Mouse (Mus musculus): ENCODE data around the gene B3galt1.

Gene B3galt1

DNA sequence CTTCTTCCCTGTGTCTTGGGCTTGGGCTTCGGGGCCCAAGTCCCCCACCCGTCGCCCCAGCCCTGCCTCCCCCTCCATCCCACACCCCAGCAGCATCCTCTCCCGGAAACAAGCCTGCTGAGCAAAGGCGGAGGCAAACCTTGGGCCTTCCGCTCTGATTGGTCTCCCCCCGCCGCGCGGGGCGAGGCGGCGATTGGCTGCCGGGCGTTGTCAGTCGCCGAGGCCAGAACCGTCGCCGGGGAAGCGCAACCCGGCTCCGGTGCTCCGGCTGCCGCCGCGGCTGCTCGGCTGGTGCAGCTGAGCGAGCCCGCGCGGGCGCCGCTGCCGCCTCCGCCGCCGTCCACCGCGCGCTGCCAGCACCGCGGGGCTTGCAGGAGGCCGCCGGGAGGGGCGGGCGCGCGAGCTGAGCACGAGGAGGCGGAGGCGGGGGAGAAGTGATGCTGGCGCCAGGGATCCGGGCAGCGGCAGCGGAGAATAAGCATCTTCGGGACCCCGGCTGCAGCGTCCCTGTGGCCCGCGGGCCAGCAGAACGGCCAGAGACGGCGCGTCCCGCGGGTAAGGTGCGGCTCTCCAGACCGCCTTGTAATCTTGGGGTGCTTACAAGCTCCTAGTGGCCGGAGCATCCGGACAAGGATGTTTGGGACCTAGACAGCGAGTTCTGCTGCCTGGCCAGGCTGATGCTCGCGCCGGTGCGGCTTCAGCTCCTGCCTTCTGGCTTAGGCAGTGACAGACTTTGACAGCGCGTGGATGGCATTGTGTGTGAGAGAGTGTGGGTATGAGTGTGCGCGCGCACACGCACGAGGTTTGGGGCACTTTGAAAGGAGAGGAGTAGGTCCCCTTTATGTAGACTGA lies at the start of gene B3galt1:
Gene B3galt1, plus strand, starts transcription at position 392 of the 852 bp plus-strand sequence.
- peak; percentile 59 for DNase-seq

DNA sequence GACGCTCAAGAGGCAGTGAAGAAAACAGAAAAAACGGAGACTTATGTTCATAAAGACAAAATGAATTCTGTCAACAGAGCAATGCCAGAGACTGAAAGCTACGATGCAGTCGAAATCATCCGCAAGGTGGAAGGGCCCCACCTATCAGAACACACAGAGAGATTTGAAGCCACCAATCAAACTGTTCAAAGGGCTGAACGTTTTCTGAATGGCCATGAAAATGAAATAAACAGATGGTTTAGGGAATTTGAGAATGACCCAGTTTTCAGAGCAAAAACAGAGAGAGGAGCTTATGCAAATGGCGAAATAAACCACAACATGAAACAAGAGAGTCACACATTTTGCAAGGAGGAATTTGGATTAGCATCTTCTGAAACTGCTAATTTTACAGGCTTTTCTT lies 49.3 kb upstream of the B3galt1 start:
- no peak for DNase-seq

- no peak for DNase-seq
Measured at GRCm38 (mm10) chr2:67535347-67535746, 30.3 kb upstream of the B3galt1 start.

- DNase-seq, result no peak
Measured at GRCm38 (mm10) chr2:67539426-67539825, 26.2 kb upstream of the B3galt1 start.

DNA sequence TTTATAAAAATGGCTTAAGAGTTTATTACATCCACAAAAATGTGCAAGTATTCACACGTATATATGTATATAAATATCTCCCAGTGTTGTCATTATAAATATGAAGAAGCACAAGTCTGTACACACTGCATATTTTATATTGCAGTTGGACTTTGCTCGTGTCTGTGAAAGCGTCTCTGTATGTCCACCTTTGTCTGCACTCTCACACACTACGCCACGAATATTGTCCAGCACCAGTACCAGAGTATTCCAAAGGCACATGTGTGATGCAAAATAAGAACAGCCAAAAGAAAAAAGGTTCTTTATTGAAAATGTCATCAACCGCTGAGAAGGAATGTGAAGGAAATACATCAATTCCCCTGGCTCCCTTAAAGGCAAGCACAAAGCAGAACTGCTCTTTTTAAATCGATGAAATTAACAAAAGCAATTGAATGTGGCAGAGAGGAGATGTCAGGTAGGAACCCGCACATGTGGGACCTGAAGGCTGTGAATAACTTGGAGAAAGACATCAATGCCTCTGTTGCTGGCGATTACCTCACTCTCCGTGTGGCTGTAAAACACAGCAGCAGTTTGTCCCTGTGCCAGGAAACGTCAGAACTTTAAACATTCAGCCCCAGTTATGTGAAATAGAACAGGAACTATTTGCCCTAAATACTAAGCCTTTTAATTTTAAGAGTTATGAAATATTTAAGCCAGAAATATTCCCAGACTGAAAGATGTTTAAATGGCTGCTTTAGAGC lies 23.5 kb upstream of the B3galt1 start:
- DNase-seq, result no peak

DNA sequence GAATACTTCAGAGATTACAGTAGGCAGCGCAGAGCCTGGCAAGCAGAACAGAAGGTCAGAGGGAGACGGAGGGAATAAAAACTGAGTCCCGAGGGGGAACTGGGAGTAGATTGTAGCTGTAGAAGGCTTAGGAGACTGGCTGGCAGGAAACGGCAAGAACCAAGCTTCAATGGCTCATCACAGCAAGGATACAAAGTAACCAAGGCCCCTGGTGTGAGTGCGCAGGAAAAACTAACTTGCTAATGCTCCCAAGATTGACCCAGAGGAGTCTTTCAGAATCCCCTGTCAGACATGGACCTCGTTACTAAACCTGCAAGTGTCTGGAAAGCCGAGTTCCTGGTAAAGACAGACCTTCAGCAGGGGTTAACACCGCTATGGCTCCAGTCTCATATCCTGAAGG lies 21.2 kb upstream of the B3galt1 start:
- no peak for DNase-seq

DNA sequence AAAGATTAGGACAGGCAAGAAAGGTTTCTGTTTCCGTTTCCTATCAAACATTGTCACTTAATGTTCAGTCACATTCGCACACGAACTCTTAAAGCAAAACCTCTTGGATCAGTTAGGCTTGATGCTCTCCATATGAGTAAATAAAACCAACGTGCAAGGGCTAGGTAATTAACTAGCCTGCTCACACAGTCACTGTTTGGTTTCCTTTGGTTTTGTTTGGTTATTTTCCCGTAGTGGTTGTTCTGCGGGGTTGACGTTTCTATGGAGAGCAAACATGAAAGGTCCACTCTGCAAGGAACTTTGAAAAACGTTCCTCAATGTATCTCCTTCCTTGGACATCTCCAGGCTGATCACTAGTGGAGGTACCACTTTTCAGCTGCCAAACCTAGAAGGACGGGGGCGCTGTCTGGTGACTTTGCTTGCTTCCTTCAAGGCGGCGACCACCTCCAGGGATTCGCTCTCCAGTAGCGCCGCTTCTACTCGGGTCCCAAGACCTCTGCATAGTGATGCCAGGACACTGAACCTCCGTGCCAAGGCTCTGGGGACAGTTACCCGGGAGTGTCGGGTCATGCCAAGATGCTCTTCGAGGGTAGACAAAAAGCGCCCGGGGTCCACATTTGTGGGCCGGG lies 706 bp upstream of the B3galt1 start:
- peak; percentile 15 for DNase-seq

DNA sequence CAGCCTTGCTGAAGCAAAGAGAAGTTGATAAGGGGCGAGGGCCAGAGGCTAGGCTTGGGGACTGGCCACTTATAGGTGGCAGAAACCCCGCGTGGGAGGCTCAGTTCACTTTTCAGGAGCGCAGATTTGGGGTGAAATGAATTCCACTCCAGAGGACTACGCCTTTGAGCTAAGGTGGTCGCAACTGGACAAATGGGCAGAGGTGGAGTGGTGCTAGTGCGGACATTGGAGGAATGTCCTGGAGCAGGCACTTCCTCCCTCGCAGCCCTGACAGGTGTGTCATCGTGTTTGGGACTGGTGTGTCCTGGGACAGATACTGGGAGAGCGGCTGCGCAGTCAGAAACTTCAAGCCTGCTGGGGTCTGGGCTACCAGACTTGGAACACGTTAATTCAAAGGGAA lies 895 bp downstream of the B3galt1 start:
- DNase-seq, result no peak

DNA sequence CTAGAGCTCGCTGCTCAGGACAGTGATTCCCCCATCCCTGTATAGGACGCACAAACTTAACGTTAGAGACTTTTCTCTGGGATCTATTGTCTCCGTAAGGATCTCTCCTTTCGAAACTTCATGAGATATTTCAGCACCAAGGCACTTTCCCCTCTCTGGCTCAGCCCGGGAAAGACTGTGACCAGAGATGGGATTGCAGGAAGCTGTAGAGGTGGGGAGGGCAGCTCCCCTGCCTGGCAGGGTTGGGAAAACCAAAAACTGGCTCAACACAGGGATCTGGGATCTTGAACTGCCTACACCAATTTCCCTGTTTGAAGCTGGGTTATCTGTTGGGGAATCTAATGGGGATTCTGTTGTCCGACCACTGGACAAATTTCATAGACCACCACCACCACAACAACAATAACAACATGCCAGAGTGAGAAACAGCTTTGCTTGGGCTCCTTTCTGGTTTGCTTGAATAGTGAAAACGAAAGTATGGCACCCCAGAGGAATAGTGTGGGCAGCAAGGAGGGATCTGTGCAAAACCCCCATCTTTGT lies 1.5 kb downstream of the B3galt1 start:
- DNase-seq, result no peak

DNA sequence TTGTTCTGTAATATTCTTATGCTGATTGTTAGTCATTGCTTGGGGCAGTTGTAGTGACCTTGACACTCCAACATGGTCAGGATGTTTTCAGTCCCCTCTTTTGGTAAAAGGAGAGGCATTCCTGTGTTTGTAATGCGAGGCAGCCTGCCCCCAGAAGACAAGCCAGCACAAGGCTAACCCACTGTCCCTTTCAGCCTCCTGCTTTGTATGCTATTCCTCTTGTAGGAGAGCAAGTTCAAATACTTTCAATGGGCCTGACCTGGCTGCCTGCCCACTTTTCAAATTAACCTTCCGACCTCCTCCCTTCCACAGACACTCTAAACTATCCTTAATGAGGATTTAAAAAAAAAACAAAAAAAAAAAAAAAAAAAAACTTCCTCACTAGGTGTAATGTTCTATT lies 11.0 kb downstream of the B3galt1 start:
- DNase-seq, result no peak

- no peak for DNase-seq
Measured at GRCm38 (mm10) chr2:67583091-67583490, 17.4 kb downstream of the B3galt1 start.

GRCm38 (mm10) chr2:67590408-67590807 lies 24.7 kb downstream of the B3galt1 start:
- DNase-seq, result no peak

- peak; percentile 20 for DNase-seq
Measured at GRCm38 (mm10) chr2:67591831-67592629, 26.4 kb downstream of the B3galt1 start.

- no peak for DNase-seq
Measured at GRCm38 (mm10) chr2:67622902-67623301, 57.2 kb downstream of the B3galt1 start.

GRCm38 (mm10) chr2:67627667-67628066 lies 62.0 kb downstream of the B3galt1 start:
- no peak for DNase-seq

- DNase-seq, result no peak
Measured at GRCm38 (mm10) chr2:67628289-67628688, 62.6 kb downstream of the B3galt1 start.

DNA sequence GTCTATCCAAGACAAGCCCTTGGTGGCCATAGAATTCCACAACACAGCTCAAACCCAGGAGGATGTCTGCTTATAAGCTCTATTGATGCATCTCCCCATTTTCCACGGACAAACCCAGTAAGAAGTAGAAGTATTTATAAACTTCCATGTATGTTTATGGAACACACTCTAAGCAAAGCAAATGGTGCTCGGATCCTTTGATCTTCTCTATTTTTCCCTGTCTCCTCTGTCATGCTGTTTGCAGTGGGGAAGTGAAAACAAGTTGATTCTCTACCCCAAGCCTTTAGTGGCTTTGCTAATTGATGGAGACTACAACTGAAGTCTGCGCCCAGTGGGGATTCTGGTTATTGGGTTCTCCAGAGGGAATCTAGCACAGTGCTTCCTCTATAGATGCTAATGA lies 89.2 kb downstream of the B3galt1 start:
- peak; percentile 7 for DNase-seq

DNA sequence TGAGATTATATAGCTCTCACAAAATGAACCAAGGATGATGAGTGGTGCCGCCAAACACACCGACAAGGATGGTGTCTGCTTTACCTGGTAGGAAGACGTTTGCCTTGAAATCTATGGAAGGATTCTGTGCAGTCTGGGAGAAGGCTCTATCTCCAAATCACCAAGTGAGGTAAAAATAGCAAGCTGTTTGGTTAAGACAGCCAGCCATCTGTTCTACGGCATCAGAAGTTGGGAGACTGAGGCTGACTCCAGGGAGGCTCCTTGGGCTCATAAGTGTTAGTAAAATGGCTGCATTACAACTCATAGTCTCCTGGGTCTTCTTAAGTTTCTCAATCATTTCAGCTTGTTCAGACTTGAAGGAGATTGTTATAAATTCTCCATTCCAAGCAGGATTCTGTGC lies 91.7 kb downstream of the B3galt1 start:
- no peak for DNase-seq

GRCm38 (mm10) chr2:67658091-67658490 lies 92.4 kb downstream of the B3galt1 start:
- DNase-seq, result no peak

DNA sequence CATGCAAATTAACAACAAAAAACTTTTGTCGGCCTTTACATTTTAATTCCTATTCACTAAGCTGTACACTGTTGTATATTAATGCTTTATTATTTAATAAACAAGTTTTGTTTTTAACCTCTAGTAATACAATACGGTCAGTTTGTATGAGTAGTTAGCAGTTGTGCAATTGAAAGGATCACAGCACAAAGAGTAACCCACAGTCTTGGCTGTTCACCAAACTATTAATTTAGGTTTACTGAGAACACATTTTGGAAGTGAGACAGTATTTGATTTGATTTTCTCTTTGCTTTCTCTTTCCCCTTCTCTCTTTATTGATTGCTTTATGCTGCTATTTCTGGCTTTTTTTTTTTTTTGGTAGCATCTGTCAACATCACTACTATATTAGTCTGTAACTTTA lies 106.0 kb downstream of the B3galt1 start:
- DNase-seq, result no peak

DNA sequence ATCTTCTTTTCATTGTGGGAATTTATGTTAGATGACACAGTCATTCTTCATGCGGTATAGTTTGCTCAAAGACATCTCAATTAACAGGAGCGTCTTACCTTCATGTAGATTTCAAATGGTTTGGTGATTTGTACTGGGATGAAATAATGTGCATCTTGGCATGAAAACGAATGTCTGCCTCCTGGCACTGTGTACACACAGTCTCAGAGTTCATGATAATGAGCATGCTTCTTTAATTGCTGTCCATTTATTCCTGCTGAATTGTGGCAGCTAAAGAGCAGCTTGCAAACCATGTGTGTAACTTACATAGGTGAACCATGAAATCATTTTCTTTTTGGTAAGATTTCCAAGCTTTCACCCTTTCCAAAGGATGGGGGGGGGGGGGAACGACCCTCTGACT lies 112.0 kb downstream of the B3galt1 start:
- no peak for DNase-seq

DNA sequence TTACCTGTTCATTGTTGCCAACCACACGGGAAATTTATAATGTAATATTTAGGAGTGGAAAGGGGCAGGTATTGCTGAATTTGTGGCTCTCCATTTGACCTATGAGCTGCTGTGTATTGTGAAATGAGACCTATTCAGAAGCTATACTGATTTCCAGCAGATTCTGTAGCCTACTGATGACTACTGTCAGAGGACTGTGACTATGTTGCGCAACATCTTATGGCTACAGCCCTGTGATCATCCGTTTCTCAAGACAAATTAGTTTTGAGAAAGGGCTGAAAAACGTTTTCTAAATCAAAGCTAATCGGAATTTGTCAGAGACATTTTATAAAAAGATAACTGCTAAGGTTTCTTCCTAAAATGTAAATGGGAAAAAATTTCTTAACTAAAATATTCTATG lies 158.6 kb downstream of the B3galt1 start:
- no peak for DNase-seq

- no peak for DNase-seq
Measured at GRCm38 (mm10) chr2:67730771-67731170, 165.1 kb downstream of the B3galt1 start.

Data from lung, postnatal 36 days (tissue).